Mouse (Mus musculus) ovary, postnatal 36 days (tissue): Measurements from ENCODE around the gene Srrm3.
A peak's percentile ranks its signal among the peaks of the same experiment; 100 is the strongest.

Source experiments
- DNase-seq: peaks from one replicate; pipeline ENCODE4 v3.0.0; 2022; ENCODE audit warnings: low spot score, mixed read lengths

Srrm3 gene

GRCm38 (mm10) chr5:135806555-135807262, at the start of gene Srrm3:
Gene Srrm3, plus strand, starts transcription at chr5:135806890.
- DNase-seq, result peak; percentile 86

DNA sequence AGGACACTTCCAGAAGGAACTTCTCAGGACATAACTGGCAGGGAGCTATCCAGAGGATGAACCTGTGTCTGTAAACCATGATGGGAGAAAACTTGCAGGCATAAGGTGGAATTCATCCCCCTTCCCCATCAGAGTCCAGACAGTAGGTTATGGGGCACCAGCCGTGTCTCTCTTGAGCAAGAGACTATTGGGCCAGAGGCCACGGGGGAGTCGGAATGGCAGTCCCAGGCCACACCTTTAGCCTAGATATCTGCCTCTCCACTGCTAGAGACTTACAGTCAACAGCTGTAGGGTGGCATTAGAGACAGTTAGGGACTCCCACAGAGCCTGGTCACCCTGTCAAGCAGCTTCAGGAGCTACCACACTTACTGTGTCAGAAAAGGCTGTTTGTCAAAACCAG, 44.8 kb upstream of the Srrm3 start:
- no peak for DNase-seq

DNA sequence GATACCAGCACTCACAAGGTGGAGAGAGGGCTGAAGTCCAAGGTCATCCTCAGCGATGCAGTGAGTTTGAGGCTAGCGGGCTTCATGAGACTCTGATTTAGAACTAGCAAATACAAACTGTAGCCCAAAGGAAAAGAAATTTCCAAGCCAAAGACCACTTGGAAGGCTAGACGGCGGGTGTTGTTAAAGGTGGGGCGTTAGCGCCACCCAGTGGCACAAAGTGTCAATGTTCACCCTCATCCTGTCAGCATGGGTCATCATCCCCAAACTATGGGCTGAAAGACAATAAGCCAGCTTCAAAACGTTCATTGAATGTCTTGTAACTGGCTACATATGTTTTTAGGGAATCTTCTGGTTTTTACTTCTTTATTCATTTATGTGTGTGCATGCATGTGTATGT, 43.2 kb upstream of the Srrm3 start:
- DNase-seq, result peak; percentile 69

GRCm38 (mm10) chr5:135764971-135765370, 41.7 kb upstream of the Srrm3 start:
- no peak for DNase-seq

- DNase-seq, result no peak
Observed at GRCm38 (mm10) chr5:135772519-135772918, 34.2 kb upstream of the Srrm3 start.

GRCm38 (mm10) chr5:135776546-135776945, 30.1 kb upstream of the Srrm3 start:
- peak; percentile 14 for DNase-seq

DNA sequence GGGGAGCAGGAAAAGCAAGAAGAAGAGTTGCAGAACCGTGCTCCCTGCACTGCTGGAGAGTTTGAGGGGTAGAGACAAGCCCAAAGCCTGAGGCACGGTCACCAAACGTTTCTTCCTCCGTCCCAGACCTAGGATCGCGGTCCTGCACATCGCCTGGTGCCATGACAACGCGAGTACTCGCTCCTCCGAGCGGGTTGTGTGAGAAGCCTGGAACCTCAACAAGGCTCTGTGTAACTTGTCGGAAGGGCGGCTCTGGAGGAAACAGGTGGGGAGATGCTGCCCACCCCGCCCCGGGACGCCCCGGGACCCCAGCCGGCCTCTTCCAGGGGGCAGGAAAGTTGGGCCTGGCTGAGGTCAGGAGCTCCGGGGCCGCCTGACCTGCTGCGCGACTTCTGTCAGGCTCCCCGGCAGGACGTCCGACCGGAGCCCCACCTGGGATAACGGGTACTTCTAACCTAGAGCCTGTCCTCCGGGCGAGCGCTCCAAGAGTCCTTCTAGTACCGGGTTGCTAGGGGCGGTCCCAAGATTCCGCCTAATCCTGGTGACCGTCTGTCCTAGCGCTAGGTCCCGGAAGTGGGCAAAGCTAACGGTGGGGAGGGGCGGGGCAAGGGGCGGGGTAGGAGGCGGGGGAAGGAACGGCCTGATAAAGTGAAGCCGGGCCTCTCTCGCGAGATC, 28.8 kb upstream of the Srrm3 start, which contains the start of gene Styxl1:
Gene Styxl1, minus strand, starts transcription at position 590 of the 675 bp plus-strand sequence.
- DNase-seq, result no peak

DNA sequence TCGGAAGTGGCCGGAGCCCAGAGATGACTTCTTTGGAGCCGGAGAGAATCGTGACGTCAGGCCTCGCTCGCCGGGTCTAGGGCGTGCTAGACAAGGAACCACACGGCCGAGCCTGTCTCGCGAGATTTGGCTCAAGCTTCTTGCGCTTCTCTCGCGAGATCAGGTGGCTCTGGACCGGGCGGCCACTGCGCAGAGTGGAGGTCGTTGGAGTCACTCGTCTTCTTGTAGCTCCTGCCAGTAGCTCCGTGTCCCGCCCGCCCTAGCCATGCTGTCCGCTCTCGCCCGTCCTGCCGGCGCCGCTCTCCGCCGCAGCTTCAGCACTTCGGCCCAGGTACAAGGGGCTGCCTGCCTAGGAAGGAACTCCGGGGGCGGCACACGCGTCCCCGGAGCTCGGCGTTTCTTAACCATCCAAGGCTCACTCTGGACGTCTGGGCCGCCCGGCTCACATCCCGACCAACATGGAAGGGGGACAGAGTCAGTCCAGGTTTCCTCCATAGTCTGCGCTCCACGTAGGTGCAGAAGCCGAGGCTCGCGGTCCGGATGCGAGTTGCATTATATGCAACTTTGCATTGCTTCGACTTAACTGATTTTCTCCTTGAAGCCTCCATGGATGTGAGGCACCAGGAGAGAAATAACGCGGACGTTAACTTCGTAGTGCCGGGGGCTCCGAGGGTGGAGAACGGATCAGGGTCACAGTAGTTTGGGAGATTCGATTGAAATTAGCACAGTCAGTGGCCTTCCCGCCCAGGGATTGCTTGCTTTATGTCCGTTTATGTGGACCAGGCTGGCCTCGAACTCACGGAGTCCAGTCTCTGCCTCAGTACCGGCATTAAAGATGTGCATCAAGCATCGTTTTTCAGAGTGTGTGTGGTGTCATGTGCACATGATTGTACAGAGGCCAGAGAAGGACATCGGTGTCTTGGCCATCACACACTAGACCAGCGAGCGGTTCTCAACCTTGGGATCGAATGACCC, 27.9 kb upstream of the Srrm3 start, which contains the start of gene Mdh2:
Gene Mdh2, plus strand, starts transcription at position 10 of the 975 bp plus-strand sequence.
- DNase-seq, result peak; percentile 99

DNA sequence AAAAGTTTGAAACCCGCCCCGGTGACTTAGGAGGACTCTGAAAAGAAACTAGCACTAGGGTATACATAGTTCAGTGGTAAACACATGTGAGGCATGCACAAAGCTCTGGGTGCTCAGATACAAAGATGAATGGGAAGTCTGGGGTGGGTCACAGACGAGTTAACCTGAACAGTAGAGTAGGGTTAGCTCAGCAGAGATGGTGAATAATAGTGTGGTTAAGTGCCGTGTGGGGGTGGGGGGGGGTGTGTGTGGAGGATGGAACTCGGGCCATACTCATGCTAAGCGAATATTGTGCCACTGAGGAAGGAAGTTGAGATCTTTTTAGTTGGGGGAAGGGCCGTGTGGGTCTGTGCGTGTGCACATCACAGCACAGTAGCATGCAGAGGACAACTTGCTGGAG, 26.4 kb upstream of the Srrm3 start:
- DNase-seq, result no peak

- no peak for DNase-seq
Observed at GRCm38 (mm10) chr5:135782901-135783300, 23.8 kb upstream of the Srrm3 start.

- DNase-seq, result peak; percentile 84
Observed at GRCm38 (mm10) chr5:135793996-135794858, 12.5 kb upstream of the Srrm3 start.

DNA sequence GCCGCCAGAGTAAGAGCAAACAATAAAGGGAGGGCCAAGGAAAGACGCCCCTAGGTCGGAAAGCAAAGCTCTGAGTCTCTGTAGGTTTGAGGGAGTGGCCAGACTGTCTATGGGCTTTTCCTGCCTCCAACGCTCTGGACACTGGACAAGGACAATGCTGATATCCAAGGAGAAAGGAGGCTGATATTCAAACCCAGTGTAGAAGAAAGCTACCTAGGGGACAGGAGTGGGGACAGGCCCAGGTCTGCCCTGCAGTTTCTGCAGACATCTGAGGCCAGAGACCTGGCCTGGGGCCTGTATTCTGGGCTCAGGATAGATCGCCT, 11.9 kb upstream of the Srrm3 start:
- DNase-seq, result no peak

GRCm38 (mm10) chr5:135799746-135800145, 6.9 kb upstream of the Srrm3 start:
- no peak for DNase-seq

- no peak for DNase-seq
Observed at GRCm38 (mm10) chr5:135800927-135801326, 5.8 kb upstream of the Srrm3 start.

GRCm38 (mm10) chr5:135802641-135803040, 4.0 kb upstream of the Srrm3 start:
- no peak for DNase-seq

DNA sequence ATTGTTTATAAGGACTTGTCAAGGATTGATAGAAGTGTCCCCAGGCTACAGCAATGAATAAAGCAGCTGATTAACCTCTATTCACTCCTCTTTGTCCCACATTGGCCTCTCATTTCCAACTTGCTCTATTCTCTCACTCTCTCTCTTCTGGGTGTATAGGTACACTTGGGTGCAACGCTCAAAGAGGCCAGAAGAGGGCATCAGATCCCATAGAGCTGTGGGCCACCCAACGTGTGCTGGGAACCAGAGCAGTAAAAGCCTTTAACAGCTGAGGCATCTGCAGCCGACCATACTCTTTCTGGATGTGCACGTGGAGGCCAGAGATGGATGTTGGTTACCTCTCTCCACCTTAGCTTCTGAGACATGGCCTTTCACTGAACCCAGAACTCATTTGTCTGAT, 3.6 kb upstream of the Srrm3 start:
- no peak for DNase-seq

DNA sequence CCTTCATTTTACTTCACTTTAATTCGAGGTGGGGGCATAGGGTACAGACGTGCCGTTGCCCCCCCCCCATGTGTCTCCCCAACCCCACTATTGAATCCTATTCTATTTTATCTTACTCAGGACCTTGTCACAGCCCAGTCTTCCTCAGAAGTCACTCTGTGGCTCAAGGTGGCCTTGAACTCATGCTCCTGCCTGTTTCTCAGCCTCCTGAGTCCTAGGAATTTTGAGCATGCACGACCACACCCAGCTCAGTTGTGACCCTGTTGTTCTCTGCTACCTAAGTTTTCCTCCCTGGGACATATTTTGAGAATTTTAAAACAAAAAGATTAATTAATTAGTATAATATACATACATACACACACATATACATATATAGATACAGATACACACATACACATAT, 3.0 kb upstream of the Srrm3 start:
- no peak for DNase-seq

GRCm38 (mm10) chr5:135804735-135805134, 2.0 kb upstream of the Srrm3 start:
- DNase-seq, result no peak

DNA sequence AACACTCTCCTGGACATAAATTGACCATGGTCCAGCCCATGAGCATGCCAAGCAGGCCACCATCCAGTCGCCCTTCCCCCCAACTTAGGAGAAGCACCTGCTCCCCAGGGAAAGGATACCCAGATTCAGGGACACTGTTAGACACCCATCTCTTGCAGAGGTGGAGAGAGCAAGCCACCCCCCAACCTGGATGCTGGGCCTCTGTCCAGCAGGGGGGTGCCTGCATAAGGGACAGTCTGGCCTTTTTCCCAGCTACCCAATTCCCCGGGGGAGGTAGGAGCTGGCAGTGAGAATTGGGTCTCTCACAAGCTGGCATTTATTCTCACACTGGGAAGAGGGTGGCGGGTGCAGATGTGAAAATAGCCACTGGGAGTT, 560 bp downstream of the Srrm3 start:
- no peak for DNase-seq

DNA sequence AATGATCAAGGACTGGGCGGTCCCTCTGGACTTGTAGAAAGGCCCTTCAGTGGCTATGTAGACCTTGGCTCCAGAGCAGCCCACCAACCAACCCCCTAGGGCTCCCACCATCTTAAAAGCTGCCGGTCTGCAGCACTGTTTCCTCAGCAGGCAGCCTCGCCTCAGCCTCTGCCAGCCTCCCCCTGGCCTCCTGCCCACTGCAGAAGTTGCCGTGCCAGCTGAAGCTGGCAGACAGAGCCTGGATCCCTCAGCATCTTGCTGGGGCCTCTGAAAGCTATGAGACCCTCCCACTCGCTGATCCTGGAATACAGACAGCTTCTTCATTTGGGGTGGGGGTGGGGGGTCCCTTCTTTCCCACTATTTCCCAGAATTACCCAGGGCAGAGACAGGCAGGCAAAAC, 6.3 kb downstream of the Srrm3 start:
- DNase-seq, result peak; percentile 18

- DNase-seq, result no peak
Observed at GRCm38 (mm10) chr5:135818491-135818890, 11.8 kb downstream of the Srrm3 start.
